Mouse (Mus musculus): ENCODE measurements around the gene Gm45753. TPM values are rescaled to one million over a fixed set of nuclear protein-coding genes. Genes with fewer than 3 reads are reported as not detected.

Gene Gm45753
- polyA plus RNA-seq, 1 experiment from 2014 or later: not detected

DNA sequence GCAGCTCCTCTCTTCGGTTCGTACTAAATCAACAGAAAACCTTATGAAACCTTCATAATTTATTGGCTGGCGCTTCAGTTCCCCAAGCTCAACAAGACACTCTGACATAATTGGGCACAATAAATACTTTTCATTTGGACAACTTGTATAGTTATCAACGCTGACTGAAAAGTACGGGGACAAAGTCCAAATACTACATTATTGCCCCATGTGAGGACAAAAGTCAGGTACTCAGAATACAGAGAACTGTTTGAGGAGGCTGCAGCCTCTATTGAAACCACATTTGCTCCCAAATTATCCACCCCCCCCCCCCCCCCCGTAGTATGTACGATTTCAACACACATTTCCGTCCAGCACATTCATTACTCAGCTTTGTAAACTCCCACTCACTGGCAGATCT, 68.9 kb downstream of the Gm45753 start:
- peaks cover 6% of the 10 kb centered on the region; the same call in 1 of the 2 replicates for H3K4me1 ChIP-seq (replicated peaks)
- H3K27ac ChIP-seq: no peak overlapping the region
- H3K4me3 ChIP-seq (replicated peaks): no peak overlapping the region
- H3K4me2 ChIP-seq (replicated peaks): no peak overlapping the region
- H3K36me3 ChIP-seq: no peaks in the 10 kb centered on the region
- WGBS: 95% methylated on average over 8 of the region's 8 CpGs
- H3K9me3 ChIP-seq: no peaks in the 10 kb centered on the region
- no peak for ATAC-seq
- no peak overlapping the region for H3K9ac ChIP-seq (replicated peaks)
- no peaks in the 10 kb centered on the region for H3K27me3 ChIP-seq

DNA sequence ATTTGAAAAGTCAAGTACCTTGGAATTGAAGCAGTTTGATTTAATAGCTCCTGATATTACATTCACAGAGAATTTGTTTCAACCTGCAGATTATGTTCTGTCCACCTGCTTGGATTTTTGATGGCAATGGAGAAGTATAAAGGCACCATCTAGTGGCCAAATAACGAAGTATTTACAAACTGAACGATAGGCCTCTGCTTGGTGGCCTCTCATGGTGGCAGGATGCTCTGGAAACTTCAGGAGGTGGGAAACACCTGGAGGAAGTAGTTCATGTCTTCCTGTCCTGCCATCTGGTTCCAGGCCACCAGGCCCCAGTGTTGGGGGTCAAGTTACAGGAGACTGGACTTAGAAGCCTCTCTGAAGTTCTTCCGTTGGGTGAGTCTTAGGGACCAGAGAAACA, 70.0 kb downstream of the Gm45753 start:
- Histone ChIP-seq H3K36me3 (no peaks in the 10 kb centered on the region), H3K4me1 (replicated peaks) (peaks cover 6% of the 10 kb centered on the region; the same call in 1 of the 2 replicates), H3K9ac (replicated peaks) (no peak overlapping the region), H3K27me3 (no peaks in the 10 kb centered on the region), H3K4me3 (replicated peaks) (no peak overlapping the region), H3K27ac (no peak overlapping the region), H3K9me3 (no peaks in the 10 kb centered on the region), H3K4me2 (replicated peaks) (no peak overlapping the region)
- 24% methylated on average over 3 of the region's 3 CpGs for WGBS
- ATAC-seq: no peak

DNA sequence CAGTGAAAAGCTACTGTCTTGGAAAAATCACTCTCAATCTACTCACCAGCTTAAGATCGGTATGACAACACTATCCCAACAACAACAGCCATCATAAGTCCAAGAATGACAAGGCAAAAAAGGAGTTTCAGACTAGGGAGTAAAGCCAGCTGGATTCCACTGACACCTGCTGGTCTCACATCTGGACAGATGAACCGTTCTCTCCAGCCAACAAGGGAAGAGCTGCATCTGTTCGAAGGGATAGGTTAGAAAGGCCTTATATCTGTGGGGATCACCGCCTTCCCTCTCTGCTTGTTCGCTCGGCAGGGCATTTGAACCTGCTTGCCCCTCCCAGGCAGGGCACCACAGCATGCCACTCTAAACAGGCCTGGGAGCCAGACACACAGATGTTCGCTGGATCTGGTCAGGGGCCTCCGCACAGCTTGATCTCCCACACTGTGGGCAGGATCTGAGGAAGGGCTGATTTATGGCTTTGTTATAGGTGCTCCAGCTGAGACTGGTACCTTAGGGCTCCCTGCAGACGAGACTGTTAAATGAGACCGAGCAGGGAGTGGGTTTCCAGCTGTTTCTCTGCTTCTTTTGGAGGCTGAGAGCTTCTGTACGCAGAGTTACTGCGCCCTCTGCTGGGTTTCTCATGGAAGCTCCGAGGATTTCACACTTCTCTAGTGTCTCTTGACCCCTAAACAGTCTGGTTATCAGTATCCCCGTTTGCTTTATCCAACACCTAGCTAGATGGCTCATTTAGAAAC, 71.9 kb downstream of the Gm45753 start:
- Histone ChIP-seq H3K4me3 (replicated peaks) (peak overlapping the region; percentile 22), H3K36me3 (no peaks in the 10 kb centered on the region), H3K4me2 (replicated peaks) (peak overlapping the region; percentile 51), H3K4me1 (replicated peaks) (peaks cover 6% of the 10 kb centered on the region; the same call in 1 of the 2 replicates), H3K27ac (no peak overlapping the region), H3K9me3 (no peaks in the 10 kb centered on the region), H3K27me3 (no peaks in the 10 kb centered on the region), H3K9ac (replicated peaks) (no peak overlapping the region)
- peak; percentile 84 for ATAC-seq
- WGBS: 21% methylated on average over 14 of the region's 14 CpGs

DNA sequence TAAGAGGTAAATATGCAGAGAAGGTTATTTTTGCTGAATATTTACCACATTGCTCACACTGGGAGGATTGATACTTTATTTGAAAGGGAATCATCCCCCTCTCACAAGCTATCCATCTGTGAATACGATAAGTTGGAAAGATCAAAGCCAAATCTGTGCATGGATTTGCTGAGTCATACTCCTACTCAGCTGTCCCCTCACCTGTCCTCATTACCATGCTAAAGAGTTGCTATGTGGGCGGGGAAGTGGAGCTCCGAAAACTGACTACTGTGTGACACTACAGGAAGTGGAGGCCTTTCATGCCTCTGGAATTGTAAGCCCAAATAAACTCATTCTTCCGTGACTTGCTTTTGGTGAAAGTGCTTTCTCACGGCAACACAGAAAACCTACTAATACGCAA, 73.0 kb downstream of the Gm45753 start:
- no peak overlapping the region for H3K4me3 ChIP-seq (replicated peaks)
- no peak overlapping the region for H3K27ac ChIP-seq
- H3K9me3 ChIP-seq: no peaks in the 10 kb centered on the region
- no peaks in the 10 kb centered on the region for H3K27me3 ChIP-seq
- no peak for ATAC-seq
- 85% methylated on average over 6 of the region's 6 CpGs for WGBS
- no peak overlapping the region for H3K4me2 ChIP-seq (replicated peaks)
- H3K9ac ChIP-seq (replicated peaks): no peak overlapping the region
- H3K36me3 ChIP-seq: no peaks in the 10 kb centered on the region
- H3K4me1 ChIP-seq (replicated peaks): peaks cover 6% of the 10 kb centered on the region; the same call in 1 of the 2 replicates

DNA sequence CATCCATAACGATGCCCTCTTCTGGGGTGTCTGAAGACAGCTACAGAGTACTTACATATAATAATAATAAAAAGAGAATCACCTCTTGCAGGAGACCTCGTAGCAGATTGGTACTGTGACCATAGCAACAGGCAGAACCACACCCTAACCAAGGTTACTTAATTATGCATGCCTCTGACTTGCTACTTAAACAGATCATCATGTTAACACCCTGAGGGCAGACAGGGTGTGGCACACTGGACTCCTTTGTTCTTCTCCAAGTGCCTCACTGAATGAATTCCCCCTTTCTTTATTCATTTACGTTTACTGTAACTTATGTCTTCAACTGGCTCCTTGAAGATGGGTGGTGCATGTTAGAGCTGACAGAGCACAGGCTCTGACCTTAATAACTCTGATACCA, 75.0 kb downstream of the Gm45753 start:
- WGBS: 73% methylated on average over 3 of the region's 3 CpGs
- no peak overlapping the region for H3K4me2 ChIP-seq (replicated peaks)
- no peaks in the 10 kb centered on the region for H3K36me3 ChIP-seq
- H3K9ac ChIP-seq (replicated peaks): no peak overlapping the region
- no peak for ATAC-seq
- H3K9me3 ChIP-seq: no peaks in the 10 kb centered on the region
- peaks cover 6% of the 10 kb centered on the region; the same call in 1 of the 2 replicates for H3K4me1 ChIP-seq (replicated peaks)
- no peak overlapping the region for H3K27ac ChIP-seq
- no peak overlapping the region for H3K4me3 ChIP-seq (replicated peaks)
- H3K27me3 ChIP-seq: no peaks in the 10 kb centered on the region

Other genes starting within 250 kb of the Gm45753 start
- 0.45 and 0.62 TPM in 2 replicates for gene Mtnr1a, start 239.3 kb downstream of the Gm45753 start, polyA plus RNA-seq (2015; fragmentation: Nextera tagmentation; extraction: Ambion mirVana)
- 0.07 TPM in 1 of 2 replicates, not detected in the other for gene F11, start 46.4 kb downstream of the Gm45753 start, polyA plus RNA-seq (2015; fragmentation: Nextera tagmentation; extraction: Ambion mirVana)
- gene Klkb1, start 13.6 kb downstream of the Gm45753 start, polyA plus RNA-seq (2015; fragmentation: Nextera tagmentation; extraction: Ambion mirVana): 0.04 TPM in 1 of 2 replicates, not detected in the other
- gene Cyp4v3, start 24.8 kb upstream of the Gm45753 start, polyA plus RNA-seq (2015; fragmentation: Nextera tagmentation; extraction: Ambion mirVana): 1.9 and 2.3 TPM in 2 replicates
- gene Fam149a, start 73.8 kb upstream of the Gm45753 start, polyA plus RNA-seq (2015; fragmentation: Nextera tagmentation; extraction: Ambion mirVana): 4.9 TPM in 2 replicates
- gene Tlr3, start 102.6 kb upstream of the Gm45753 start, polyA plus RNA-seq (2015; fragmentation: Nextera tagmentation; extraction: Ambion mirVana): 0.46 and 1.0 TPM in 2 replicates
- 77.9 and 79.9 TPM in 2 replicates for gene Sorbs2, start 199.3 kb upstream of the Gm45753 start, polyA plus RNA-seq (2015; fragmentation: Nextera tagmentation; extraction: Ambion mirVana)

Data from midbrain, embryonic 13.5 days (tissue).